Mouse (Mus musculus) embryonic facial prominence, embryonic 14.5 days (tissue): ENCODE data around the gene Tcam1. TPM values are rescaled to one million over a fixed set of nuclear protein-coding genes. Genes with fewer than 3 reads are reported as not detected.

Source experiments
- ATAC-seq: fragments of 200-750 bp; cut with Nextera tagmentation; 2 replicates; pipeline ENCODE4 v1.8.0; 2017; ENCODE audit warnings: low read depth, moderate number of reproducible peaks, moderate TSS enrichment
- DNase-seq: peaks from one replicate; pipeline ENCODE4 v3.0.0-alpha.2; 2015; ENCODE audit warnings: low spot score
- H3K27ac ChIP-seq: fragments of 300-500 bp; sonication (generic); replicated peaks from 2 replicates; pipeline ENCODE4 v1.5.1; 2014; ENCODE audit warnings: low read depth, mild to moderate bottlenecking, low read length, moderate library complexity
- H3K27me3 ChIP-seq: fragments of 300-500 bp; sonication (generic); replicated peaks from 2 replicates; pipeline ENCODE4 v1.6.1; 2014; ENCODE audit warnings: low read length; ENCODE audit not compliant: control insufficient read depth, insufficient read depth
- H3K36me3 ChIP-seq: fragments of 300-500 bp; sonication (generic); 2 replicates; pipeline ENCODE4 v1.6.1; 2014; ENCODE audit warnings: low read length, mixed read lengths; ENCODE audit not compliant: control insufficient read depth, insufficient read depth
- H3K4me1 ChIP-seq: fragments of 300-500 bp; sonication (generic); 2 replicates; pipeline ENCODE4 v1.6.1; 2014; ENCODE audit warnings: antibody characterized with exemption, low read length; ENCODE audit not compliant: control insufficient read depth, insufficient read depth
- H3K4me2 ChIP-seq: fragments of 300-500 bp; sonication (generic); 2 replicates; pipeline ENCODE4 v1.6.1; 2014; ENCODE audit warnings: low read depth, mild to moderate bottlenecking, low read length, moderate library complexity, mixed read lengths
- H3K4me3 ChIP-seq: fragments of 300-500 bp; sonication (generic); 2 replicates; pipeline ENCODE4 v1.5.1; 2014; ENCODE audit warnings: low read depth, mild to moderate bottlenecking, low read length
- H3K9ac ChIP-seq: fragments of 300-500 bp; sonication (generic); 2 replicates; pipeline ENCODE4 v1.6.1; 2014; ENCODE audit warnings: low read depth, mild to moderate bottlenecking, low read length, moderate library complexity, mixed read lengths
- H3K9me3 ChIP-seq: fragments of 300-500 bp; sonication (generic); 2 replicates; pipeline ENCODE4 v1.6.1; 2016; ENCODE audit warnings: low read length; ENCODE audit not compliant: control insufficient read depth
- WGBS: fragments of 180-500 bp; shearing (Covaris S2); extraction: QIAGEN DNeasy Blood & Tissue Kit; methylation state at CpG from one replicate; pipeline ENCODE4 v1.1.7; 2014; 5-methylcytosine and 5-hydroxymethylcytosine counted together
- polyA plus RNA-seq: library from polyadenylated mRNA; unstranded; fragments of >200 nt; fragmentation: Nextera tagmentation; extraction: Ambion mirVana; gene quantifications from 2 replicates; pipeline ENCODE4 v1.2.1, GENCODE M21; 2014

The Tcam1 gene
- polyA plus RNA-seq, 1 experiment from 2014 or later, result 0.74 TPM

GRCm38 (mm10) chr11:106282452-106282851, 6.0 kb downstream of the Tcam1 start:
- ATAC-seq, result no peak

GRCm38 (mm10) chr11:106283371-106283770, 6.9 kb downstream of the Tcam1 start:
- Histone ChIP-seq H3K4me3 (no peak overlapping the region), H3K27ac (no peak overlapping the region), H3K27me3 (no peaks in the 10 kb centered on the region), H3K36me3 (no peaks in the 10 kb centered on the region), H3K9me3 (no peaks in the 10 kb centered on the region), H3K4me1 (peaks cover 17% of the 10 kb centered on the region; the same call in 1 of the 2 replicates), H3K4me2 (no peak overlapping the region), H3K9ac (no peak overlapping the region)
- no peak for DNase-seq
- 79% methylated on average over 4 of the region's 4 CpGs for WGBS
- no peak for ATAC-seq

More at GRCm38 (mm10) chr11:106282452-106282851, 6.0 kb downstream of the Tcam1 start:
- no peak overlapping the region for H3K4me3 ChIP-seq
- DNase-seq, result no peak
- no peaks in the 10 kb centered on the region for H3K9me3 ChIP-seq
- H3K4me2 ChIP-seq, result no peak overlapping the region
- H3K4me1 ChIP-seq, result peaks cover 13% of the 10 kb centered on the region; the same call in 1 of the 2 replicates
- no peak overlapping the region for H3K27ac ChIP-seq
- H3K36me3 ChIP-seq, result no peaks in the 10 kb centered on the region
- no peak overlapping the region for H3K9ac ChIP-seq
- 79% methylated on average over 6 of the region's 6 CpGs for WGBS
- H3K27me3 ChIP-seq, result no peaks in the 10 kb centered on the region

- no peak overlapping the region for H3K27ac ChIP-seq
- 59% methylated on average over 8 of the region's 8 CpGs for WGBS
- peaks cover 17% of the 10 kb centered on the region; the same call in 1 of the 2 replicates for H3K4me1 ChIP-seq
- H3K4me2 ChIP-seq, result no peak overlapping the region
- H3K4me3 ChIP-seq, result no peak overlapping the region
- H3K36me3 ChIP-seq, result no peaks in the 10 kb centered on the region
- no peak for DNase-seq
- no peak for ATAC-seq
- no peak overlapping the region for H3K9ac ChIP-seq
- no peaks in the 10 kb centered on the region for H3K27me3 ChIP-seq
- no peaks in the 10 kb centered on the region for H3K9me3 ChIP-seq
These were observed 7.7 kb downstream of the Tcam1 start for GRCm38 (mm10) chr11:106284126-106284525.

GRCm38 (mm10) chr11:106286206-106286605, 9.7 kb downstream of the Tcam1 start:
- no peak for ATAC-seq
- peak overlapping the region; percentile 84 for H3K27ac ChIP-seq
- WGBS, result 77% methylated on average over 7 of the region's 7 CpGs

GRCm38 (mm10) chr11:106286987-106287386, 10.5 kb downstream of the Tcam1 start:
- ATAC-seq (peak; percentile 57; the same call in 1 of the 2 replicates), DNase-seq (peak; percentile 89)
- H3K27ac ChIP-seq, result peak overlapping the region; percentile 84

More at GRCm38 (mm10) chr11:106286206-106286605, 9.7 kb downstream of the Tcam1 start:
- Histone ChIP-seq H3K36me3 (no peaks in the 10 kb centered on the region), H3K27me3 (no peaks in the 10 kb centered on the region), H3K4me2 (no peak overlapping the region), H3K9me3 (no peaks in the 10 kb centered on the region), H3K4me3 (no peak overlapping the region), H3K4me1 (peaks cover 17% of the 10 kb centered on the region; the same call in 1 of the 2 replicates), H3K9ac (no peak overlapping the region)
- DNase-seq, result no peak

DNA sequence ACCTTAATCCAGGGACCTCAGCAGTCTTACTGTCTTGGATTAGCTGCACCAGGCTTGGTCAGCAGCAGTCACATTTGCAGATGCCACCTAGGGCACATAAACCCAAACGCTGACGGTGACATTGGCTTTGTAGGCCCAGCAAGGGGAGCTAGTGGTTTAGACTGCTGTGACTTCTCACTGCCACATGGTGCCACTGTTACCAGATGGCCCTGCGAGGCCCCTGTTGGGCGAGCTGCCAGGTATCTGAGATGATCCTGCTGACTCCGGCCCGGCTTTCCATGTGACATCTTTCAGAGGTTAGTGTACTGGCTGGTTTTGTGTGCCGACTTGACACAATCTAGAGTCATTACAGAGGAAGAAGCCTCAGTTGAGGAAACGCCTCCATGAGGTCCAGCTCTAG, 12.9 kb downstream of the Tcam1 start:
- no peaks in the 10 kb centered on the region for H3K27me3 ChIP-seq
- DNase-seq (peak; percentile 64), ATAC-seq (no peak)
- no peak overlapping the region for H3K9ac ChIP-seq
- H3K36me3 ChIP-seq, result no peaks in the 10 kb centered on the region
- no peak overlapping the region for H3K27ac ChIP-seq
- H3K4me3 ChIP-seq, result no peak overlapping the region
- no peaks in the 10 kb centered on the region for H3K9me3 ChIP-seq
- WGBS, result 64% methylated on average over 8 of the region's 8 CpGs
- H3K4me2 ChIP-seq, result no peak overlapping the region
- peaks cover 17% of the 10 kb centered on the region; the same call in 1 of the 2 replicates for H3K4me1 ChIP-seq

More at GRCm38 (mm10) chr11:106286987-106287386, 10.5 kb downstream of the Tcam1 start:
- no peaks in the 10 kb centered on the region for H3K9me3 ChIP-seq
- H3K9ac ChIP-seq, result no peak overlapping the region
- no peak overlapping the region for H3K4me2 ChIP-seq
- no peaks in the 10 kb centered on the region for H3K27me3 ChIP-seq
- H3K4me1 ChIP-seq, result peaks cover 17% of the 10 kb centered on the region; the same call in 1 of the 2 replicates
- H3K36me3 ChIP-seq, result no peaks in the 10 kb centered on the region
- WGBS, result 51% methylated on average over 11 of the region's 11 CpGs
- H3K4me3 ChIP-seq, result no peak overlapping the region

GRCm38 (mm10) chr11:106290376-106290775, 13.9 kb downstream of the Tcam1 start:
- ATAC-seq (no peak), DNase-seq (no peak)
- Histone ChIP-seq H3K4me2 (no peak overlapping the region), H3K36me3 (no peaks in the 10 kb centered on the region), H3K27me3 (no peaks in the 10 kb centered on the region), H3K4me1 (peaks cover 17% of the 10 kb centered on the region; the same call in 1 of the 2 replicates), H3K4me3 (no peak overlapping the region), H3K9me3 (no peaks in the 10 kb centered on the region), H3K9ac (no peak overlapping the region), H3K27ac (no peak overlapping the region)
- 91% methylated on average over 5 of the region's 5 CpGs for WGBS

- ATAC-seq, result no peak
- H3K36me3 ChIP-seq, result no peaks in the 10 kb centered on the region
- no peaks in the 10 kb centered on the region for H3K27me3 ChIP-seq
These were observed 15.4 kb downstream of the Tcam1 start for GRCm38 (mm10) chr11:106291861-106292260.

DNA sequence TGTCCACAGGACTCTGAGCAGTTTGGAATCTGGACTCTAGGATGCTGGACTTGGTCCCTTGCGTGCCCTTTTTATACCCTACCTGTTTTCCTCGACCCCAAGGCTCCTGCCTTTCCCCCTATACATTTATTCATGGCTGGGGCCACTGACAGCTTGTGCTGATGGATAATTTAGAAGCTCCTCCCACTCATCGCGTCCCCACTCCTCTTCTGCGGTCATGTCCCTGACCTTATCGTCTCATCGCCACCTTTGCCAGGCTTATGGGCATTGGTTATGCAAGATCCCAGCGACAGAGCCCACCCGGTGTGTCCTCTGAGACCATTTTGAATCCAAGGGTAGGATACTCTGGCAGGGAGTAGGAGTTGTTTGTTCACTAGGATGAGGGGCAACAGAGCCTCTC, 25.3 kb downstream of the Tcam1 start, which contains the start of gene Gh:
Gh (minus strand) TSS at position 101 of the 400 bp plus-strand sequence.
- H3K4me1 ChIP-seq, result no peaks in the 10 kb centered on the region
- WGBS, result 83% methylated on average over 9 of the region's 9 CpGs
- H3K9me3 ChIP-seq, result no peaks in the 10 kb centered on the region
- H3K9ac ChIP-seq, result no peak within 1 kb of the TSS
- no peaks in the 10 kb centered on the region for H3K27me3 ChIP-seq
- H3K4me2 ChIP-seq, result no peak within 1 kb of the TSS
- no peak for DNase-seq
- H3K36me3 ChIP-seq, result no peaks in the 10 kb centered on the region
- H3K27ac ChIP-seq, result no peak within 1 kb of the TSS
- ATAC-seq, result no peak
- H3K4me3 ChIP-seq, result no peak within 1 kb of the TSS

More at GRCm38 (mm10) chr11:106291861-106292260, 15.4 kb downstream of the Tcam1 start:
- H3K4me1 ChIP-seq, result peaks cover 9% of the 10 kb centered on the region; the same call in 1 of the 2 replicates
- no peak overlapping the region for H3K27ac ChIP-seq
- H3K9ac ChIP-seq, result no peak overlapping the region
- WGBS, result 88% methylated on average over 2 of the region's 2 CpGs
- H3K4me3 ChIP-seq, result no peak overlapping the region
- no peak for DNase-seq
- H3K9me3 ChIP-seq, result no peaks in the 10 kb centered on the region
- H3K4me2 ChIP-seq, result no peak overlapping the region
